Mouse (Mus musculus): ENCODE data around the gene Plekhg6.

DNA sequence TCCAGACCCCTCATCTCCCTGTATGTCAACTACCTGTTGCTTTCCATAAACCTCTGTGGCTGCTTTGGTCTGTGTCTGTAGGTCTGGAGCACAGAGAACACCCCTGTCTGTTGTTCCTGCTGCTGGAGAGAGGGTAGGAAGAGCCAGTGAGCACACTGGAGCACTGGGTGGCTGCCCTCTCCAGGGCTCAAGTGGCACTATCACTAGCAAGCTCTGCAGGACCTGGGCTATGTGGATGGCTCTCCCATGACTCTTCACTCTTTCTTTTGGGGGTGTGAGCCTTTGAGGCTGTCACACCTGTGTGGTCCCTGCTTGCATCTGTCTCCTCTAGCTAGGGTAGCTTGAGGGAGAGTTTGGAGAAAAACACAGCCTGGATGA is 60.7 kb downstream of the Plekhg6 start:
- TF ChIP-seq CTCF (IDR thresholded peaks at IDR 0.05) (peak; percentile 20; the same call in 1 of the 2 replicates), EP300 (IDR thresholded peaks at IDR 0.05) (no peak)

All from lung, postnatal 0 days (tissue).